Mouse (Mus musculus) liver, embryonic 15.5 days (tissue): Measurements from ENCODE around the gene Dmtf1. TPM values are rescaled to one million over a fixed set of nuclear protein-coding genes. Genes with fewer than 3 reads are reported as not detected.

Experiments used
- ATAC-seq: fragments of 200-750 bp; cut with Nextera tagmentation; 2 replicates; pipeline ENCODE4 v1.8.0; 2017; ENCODE audit warnings: moderate number of reproducible peaks, mild to moderate bottlenecking, moderate library complexity; ENCODE audit not compliant: insufficient read depth
- H3K27ac ChIP-seq: fragments of 300-500 bp; sonication (generic); replicated peaks from 2 replicates; pipeline ENCODE4 v1.5.1; 2015; ENCODE audit warnings: mild to moderate bottlenecking, inconsistent platforms
- H3K27me3 ChIP-seq: fragments of 300-500 bp; sonication (generic); 2 replicates; pipeline ENCODE4 v1.6.1; 2015; ENCODE audit warnings: mild to moderate bottlenecking, inconsistent platforms
- H3K36me3 ChIP-seq: fragments of 300-500 bp; sonication (generic); replicated peaks from 2 replicates; pipeline ENCODE4 v1.6.1; 2015; ENCODE audit warnings: moderate library complexity, mild to moderate bottlenecking, inconsistent platforms
- H3K4me1 ChIP-seq: fragments of 300-500 bp; sonication (generic); replicated peaks from 2 replicates; pipeline ENCODE4 v1.6.1; 2015; ENCODE audit warnings: inconsistent platforms
- H3K4me2 ChIP-seq: fragments of 300-500 bp; sonication (generic); 2 replicates; pipeline ENCODE4 v1.6.1; 2015; ENCODE audit warnings: moderate library complexity, mild to moderate bottlenecking, inconsistent platforms
- H3K4me3 ChIP-seq: fragments of 300-500 bp; sonication (generic); replicated peaks from 2 replicates; pipeline ENCODE4 v1.5.1; 2015; ENCODE audit warnings: mild to moderate bottlenecking, inconsistent platforms
- H3K9ac ChIP-seq: fragments of 300-500 bp; sonication (generic); 2 replicates; pipeline ENCODE4 v1.6.1; 2015; ENCODE audit warnings: moderate library complexity, mild to moderate bottlenecking, inconsistent platforms
- H3K9me3 ChIP-seq: fragments of 300-500 bp; sonication (generic); replicated peaks from 2 replicates; pipeline ENCODE4 v1.6.1; 2016; ENCODE audit warnings: inconsistent platforms
- WGBS: fragments of 180-500 bp; shearing (Covaris S2); methylation state at CpG from one replicate; pipeline ENCODE4 v1.1.7; 2015; ENCODE audit warnings: mixed read lengths; ENCODE audit not compliant: insufficient replicate concordance; 5-methylcytosine and 5-hydroxymethylcytosine counted together
- polyA plus RNA-seq: library from polyadenylated mRNA; unstranded; fragments of >200 nt; fragmentation: Nextera tagmentation; extraction: Ambion mirVana; gene quantifications from 2 replicates; pipeline ENCODE4 v1.2.1, GENCODE M21; 2015

The Dmtf1 gene
- polyA plus RNA-seq, 1 experiment from 2014 or later = 9.1 TPM

DNA sequence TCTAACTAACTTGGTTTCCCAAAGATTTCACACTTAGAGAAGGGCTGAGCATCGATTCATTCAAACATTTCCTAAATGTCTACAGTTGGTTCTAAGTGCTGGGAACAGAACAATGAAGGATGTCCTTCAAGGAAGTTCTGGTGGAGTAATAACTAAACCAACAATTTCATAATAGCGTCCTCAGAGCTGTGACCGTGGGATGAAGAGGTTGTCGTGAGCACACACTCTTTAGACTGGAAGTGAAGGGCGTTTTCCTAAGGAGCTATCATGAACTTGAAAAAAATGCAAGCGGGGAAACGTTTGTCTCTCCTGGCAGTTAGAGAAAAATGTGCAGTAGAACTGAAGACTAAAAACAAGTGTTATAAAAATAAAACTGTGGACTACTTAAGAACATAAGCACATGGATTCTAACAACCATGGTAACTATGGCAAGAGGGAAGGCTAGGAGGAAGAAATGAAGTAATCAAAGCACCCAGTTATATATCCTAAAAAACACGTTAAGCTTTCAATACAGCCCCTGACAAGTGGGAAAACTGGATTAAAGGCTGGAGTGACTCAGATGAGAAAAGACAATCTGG is 12.2 kb downstream of the Dmtf1 start:
- Histone ChIP-seq H3K4me1 (no peaks in the 10 kb centered on the region), H3K9ac (no peak overlapping the region), H3K9me3 (no peaks in the 10 kb centered on the region), H3K4me2 (no peak overlapping the region), H3K4me3 (no peak overlapping the region), H3K36me3 (peaks cover 15% of the 10 kb centered on the region), H3K27me3 (no peaks in the 10 kb centered on the region), H3K27ac (no peak overlapping the region)
- ATAC-seq = no peak
- WGBS = 72% methylated on average over 8 of the region's 8 CpGs

DNA sequence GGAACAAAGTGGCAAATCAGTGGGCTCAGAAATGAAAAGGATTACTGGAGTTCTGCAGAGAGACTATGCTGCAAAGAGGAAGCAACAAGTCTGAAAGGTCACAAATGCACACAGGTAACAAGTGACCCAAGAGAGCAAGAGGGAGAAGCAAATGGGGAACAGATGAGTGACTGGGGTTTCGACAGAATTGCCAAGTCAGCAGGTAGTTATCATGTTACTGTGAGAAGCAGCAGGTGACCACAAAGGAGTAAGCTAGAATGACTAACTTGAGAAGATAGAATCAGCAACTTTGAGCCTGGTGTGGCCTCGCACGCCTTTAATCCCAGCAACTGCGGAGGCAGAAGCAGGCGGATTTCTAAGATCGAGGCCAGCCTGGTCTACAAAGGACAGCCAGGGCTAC is 19.2 kb downstream of the Dmtf1 start:
- ATAC-seq = no peak
- WGBS = 71% methylated on average over 6 of the region's 6 CpGs

DNA sequence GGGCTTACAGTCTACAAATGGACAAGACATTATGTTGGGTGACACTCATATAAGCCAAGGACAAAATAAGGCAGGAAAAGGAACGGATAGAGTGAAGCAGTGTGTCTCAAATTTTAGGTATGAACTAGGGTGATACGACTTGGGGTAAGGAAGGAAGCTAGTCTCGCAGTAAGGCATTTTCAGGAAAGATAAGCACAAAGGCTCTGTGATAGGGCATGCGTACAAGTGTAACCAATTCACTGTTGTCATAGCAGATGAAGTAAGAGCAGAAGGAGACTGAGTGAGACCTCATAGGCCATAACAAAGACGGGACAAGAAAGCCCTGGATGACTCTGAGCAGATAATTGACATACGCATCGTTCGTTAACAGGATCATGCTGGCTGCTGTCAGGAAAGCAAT is 20.9 kb downstream of the Dmtf1 start:
- ATAC-seq = no peak
- 46% methylated on average over 8 of the region's 8 CpGs for WGBS
- no peak overlapping the region for H3K4me3 ChIP-seq

More for the DNA sequence above, 19.2 kb downstream of the Dmtf1 start:
- H3K4me3 ChIP-seq = no peak overlapping the region
- no peak overlapping the region for H3K27ac ChIP-seq
- H3K4me1 ChIP-seq = no peaks in the 10 kb centered on the region
- no peaks in the 10 kb centered on the region for H3K27me3 ChIP-seq
- peaks cover 35% of the 10 kb centered on the region for H3K36me3 ChIP-seq
- H3K9ac ChIP-seq = no peak overlapping the region
- no peak overlapping the region for H3K4me2 ChIP-seq
- no peaks in the 10 kb centered on the region for H3K9me3 ChIP-seq

DNA sequence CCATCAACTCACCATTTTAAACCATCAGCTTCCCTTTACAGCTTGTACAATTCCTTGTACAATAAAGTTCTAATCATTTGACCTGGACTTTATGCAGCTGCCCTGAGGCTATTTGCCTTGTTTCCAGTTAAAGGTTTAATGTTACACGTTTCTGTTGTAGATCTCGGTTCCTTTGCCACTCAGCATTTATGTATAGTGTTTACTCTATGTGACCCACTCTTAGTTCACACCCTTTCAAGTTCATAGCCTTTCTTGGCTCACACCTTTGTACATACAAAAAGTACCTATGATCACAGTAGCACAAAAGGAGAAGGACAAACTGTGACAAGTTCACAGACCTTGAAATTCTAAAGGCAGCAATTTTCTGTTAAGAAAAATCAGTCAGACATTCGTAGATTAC is 26.0 kb downstream of the Dmtf1 start:
- Histone ChIP-seq H3K9ac (no peak overlapping the region), H3K4me2 (no peak overlapping the region), H3K27ac (no peak overlapping the region), H3K27me3 (no peaks in the 10 kb centered on the region), H3K9me3 (no peaks in the 10 kb centered on the region), H3K4me3 (no peak overlapping the region), H3K36me3 (peaks cover 42% of the 10 kb centered on the region), H3K4me1 (no peaks in the 10 kb centered on the region)
- ATAC-seq = no peak
- WGBS = 77% methylated on average over 3 of the region's 3 CpGs

More for the DNA sequence above, 20.9 kb downstream of the Dmtf1 start:
- no peaks in the 10 kb centered on the region for H3K4me1 ChIP-seq
- peaks cover 42% of the 10 kb centered on the region for H3K36me3 ChIP-seq
- no peak overlapping the region for H3K9ac ChIP-seq
- no peaks in the 10 kb centered on the region for H3K27me3 ChIP-seq
- H3K9me3 ChIP-seq = no peaks in the 10 kb centered on the region
- H3K4me2 ChIP-seq = no peak overlapping the region
- no peak overlapping the region for H3K27ac ChIP-seq

DNA sequence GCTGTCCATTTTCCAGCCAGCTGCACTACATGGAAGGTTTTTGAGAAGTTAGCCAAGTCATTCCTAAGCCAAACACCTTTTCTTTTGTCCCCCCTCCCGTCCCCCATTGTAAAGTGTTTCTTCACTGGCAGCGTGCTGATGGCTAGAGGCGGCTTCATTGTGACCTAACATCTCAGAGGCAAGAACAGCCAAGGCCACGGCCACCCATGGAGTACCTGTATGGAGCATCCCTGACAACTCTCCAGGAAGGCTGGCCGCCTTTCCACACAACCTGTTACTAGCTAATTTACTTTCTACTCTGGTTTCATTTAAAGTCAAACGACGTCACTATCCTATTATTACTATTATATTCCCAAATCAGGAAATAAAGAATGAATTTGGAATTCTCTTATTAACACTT is 29.8 kb downstream of the Dmtf1 start:
- WGBS = 86% methylated on average over 7 of the region's 7 CpGs
- Histone ChIP-seq H3K36me3 (peaks cover 52% of the 10 kb centered on the region), H3K4me1 (no peaks in the 10 kb centered on the region), H3K27ac (no peak overlapping the region), H3K9me3 (no peaks in the 10 kb centered on the region), H3K4me2 (no peak overlapping the region), H3K4me3 (no peak overlapping the region), H3K9ac (no peak overlapping the region), H3K27me3 (no peaks in the 10 kb centered on the region)
- ATAC-seq = no peak

DNA sequence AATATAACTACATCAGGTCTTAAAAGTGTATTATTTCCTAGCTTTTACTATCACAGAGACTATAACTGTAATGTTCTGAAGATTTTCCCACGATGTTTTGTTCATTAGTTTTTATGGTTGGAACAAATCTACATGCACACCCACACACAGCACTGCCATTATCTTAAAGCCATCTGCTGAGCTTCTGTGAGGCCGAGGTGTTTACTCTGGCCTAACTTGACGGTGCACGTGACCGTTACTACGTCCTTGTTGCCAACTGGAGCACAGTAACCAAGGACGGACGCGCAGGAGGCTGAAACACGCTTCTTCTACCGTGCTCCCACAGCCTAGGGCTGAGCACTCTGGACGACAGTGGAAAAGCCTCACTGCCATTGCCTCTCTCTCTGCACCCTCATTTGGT is 33.0 kb downstream of the Dmtf1 start:
- ATAC-seq = no peak
- no peak overlapping the region for H3K9ac ChIP-seq
- peaks cover 56% of the 10 kb centered on the region for H3K36me3 ChIP-seq
- H3K9me3 ChIP-seq = no peaks in the 10 kb centered on the region
- no peak overlapping the region for H3K27ac ChIP-seq
- H3K27me3 ChIP-seq = no peaks in the 10 kb centered on the region
- H3K4me1 ChIP-seq = no peaks in the 10 kb centered on the region
- H3K4me2 ChIP-seq = no peak overlapping the region
- H3K4me3 ChIP-seq = no peak overlapping the region
- WGBS = 83% methylated on average over 12 of the region's 12 CpGs

DNA sequence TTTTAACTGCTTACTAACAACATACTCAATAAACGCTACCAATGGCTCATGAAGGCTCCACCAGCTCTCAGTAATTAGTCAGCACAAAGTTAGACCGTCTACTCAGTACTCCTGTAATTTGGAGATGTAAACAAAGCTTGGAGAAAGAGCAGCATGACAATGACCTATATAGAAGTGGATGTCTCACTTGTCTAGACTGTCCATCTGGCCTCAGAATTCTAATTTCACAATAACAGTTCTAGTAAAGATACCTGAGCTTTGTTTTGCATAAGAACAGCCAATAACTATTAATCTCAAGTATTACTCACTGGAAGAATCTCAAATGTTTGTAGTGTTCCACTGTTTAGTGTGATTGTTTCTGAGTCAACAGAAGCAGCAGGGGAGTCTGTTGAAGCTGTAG is 37.4 kb downstream of the Dmtf1 start:
- H3K4me3 ChIP-seq = no peak overlapping the region
- ATAC-seq = no peak
- H3K36me3 ChIP-seq = peaks cover 72% of the 10 kb centered on the region
- no peak overlapping the region for H3K27ac ChIP-seq
- H3K4me2 ChIP-seq = no peak overlapping the region
- H3K4me1 ChIP-seq = no peaks in the 10 kb centered on the region
- H3K9ac ChIP-seq = no peak overlapping the region
- no peaks in the 10 kb centered on the region for H3K27me3 ChIP-seq
- H3K9me3 ChIP-seq = no peaks in the 10 kb centered on the region
- WGBS = 82% methylated on average over 2 of the region's 2 CpGs

DNA sequence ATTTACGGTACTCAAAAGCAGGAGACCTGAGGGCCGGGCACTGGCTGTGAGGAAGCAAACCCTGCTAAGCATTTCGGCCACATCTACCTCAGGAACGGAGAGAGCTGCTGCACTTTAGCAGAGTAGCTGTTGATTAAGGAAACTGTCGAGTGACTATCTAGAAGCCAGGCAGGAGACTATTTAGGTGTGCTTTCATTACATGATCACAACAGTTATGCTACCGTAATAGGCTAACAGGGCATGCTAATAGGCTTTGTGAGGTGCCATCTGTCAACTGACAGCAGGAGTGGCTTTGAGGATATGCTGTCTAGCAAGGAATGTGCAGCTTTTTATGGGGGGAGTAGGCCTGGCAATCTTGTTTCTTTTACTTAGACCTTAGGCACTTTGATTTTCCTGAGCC is 47.4 kb downstream of the Dmtf1 start:
- Histone ChIP-seq H3K4me3 (no peak overlapping the region), H3K27me3 (no peaks in the 10 kb centered on the region), H3K9me3 (no peaks in the 10 kb centered on the region), H3K4me1 (no peaks in the 10 kb centered on the region), H3K36me3 (peaks cover 12% of the 10 kb centered on the region), H3K27ac (no peak overlapping the region), H3K4me2 (no peak overlapping the region), H3K9ac (no peak overlapping the region)
- WGBS = 46% methylated on average over 6 of the region's 6 CpGs
- no peak for ATAC-seq

DNA sequence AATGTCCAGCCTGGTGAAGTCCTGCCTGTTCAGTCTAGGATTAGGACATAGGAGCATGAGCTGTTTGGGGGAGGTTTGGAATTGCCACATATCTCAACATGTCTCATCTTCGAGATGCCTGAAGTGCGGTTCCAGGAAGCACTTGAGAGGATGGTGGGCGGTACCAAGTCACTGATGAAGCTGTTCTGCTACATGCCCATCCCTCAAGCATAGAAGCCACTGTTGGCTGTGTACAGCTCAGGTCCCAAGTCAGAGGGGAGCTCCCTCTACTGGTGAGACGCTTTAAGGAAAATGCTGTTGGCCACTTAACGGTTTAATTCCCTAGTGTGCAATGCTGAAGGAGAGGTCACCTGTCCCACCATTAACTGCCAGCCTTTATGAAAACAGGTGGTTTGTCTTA is 49.8 kb downstream of the Dmtf1 start:
- WGBS = 6% methylated on average over 5 of the region's 5 CpGs
- ATAC-seq = 0 out of 2 replicates have a peak, but pooled peaks have one; percentile 42
- no peak overlapping the region for H3K9ac ChIP-seq

DNA sequence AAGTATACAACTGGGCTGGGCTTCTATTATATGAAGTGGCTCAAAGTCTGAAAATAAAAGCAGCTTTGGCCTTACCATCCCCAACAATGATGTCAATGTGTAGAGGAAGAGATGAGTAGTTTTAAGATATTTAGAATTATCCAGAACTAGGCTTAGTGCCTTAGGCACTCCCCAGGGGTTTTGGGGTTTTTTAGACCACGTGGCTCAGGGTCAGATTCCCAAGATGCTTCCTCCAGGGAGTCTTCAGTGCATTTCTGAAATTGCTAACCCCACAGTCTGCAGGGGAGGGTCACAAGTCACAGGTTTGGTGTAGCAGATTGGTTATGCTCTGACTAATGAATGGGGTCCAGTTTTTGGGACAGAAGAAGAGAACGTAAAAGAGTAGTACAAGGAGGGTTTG is 50.3 kb downstream of the Dmtf1 start:
- no peak overlapping the region for H3K9ac ChIP-seq
- ATAC-seq = no peak
- H3K4me3 ChIP-seq = no peak overlapping the region
- H3K4me1 ChIP-seq = peaks cover 6% of the 10 kb centered on the region
- 53% methylated on average over 2 of the region's 2 CpGs for WGBS
- no peaks in the 10 kb centered on the region for H3K9me3 ChIP-seq
- H3K27me3 ChIP-seq = no peaks in the 10 kb centered on the region; the same call in 1 of the 2 replicates
- H3K27ac ChIP-seq = no peak overlapping the region
- no peaks in the 10 kb centered on the region for H3K36me3 ChIP-seq
- H3K4me2 ChIP-seq = no peak overlapping the region

More for the DNA sequence above, 49.8 kb downstream of the Dmtf1 start:
- Histone ChIP-seq H3K4me2 (no peak overlapping the region), H3K27ac (no peak overlapping the region), H3K4me3 (no peak overlapping the region), H3K27me3 (no peaks in the 10 kb centered on the region), H3K9me3 (no peaks in the 10 kb centered on the region), H3K36me3 (no peaks in the 10 kb centered on the region), H3K4me1 (peaks cover 4% of the 10 kb centered on the region)

DNA sequence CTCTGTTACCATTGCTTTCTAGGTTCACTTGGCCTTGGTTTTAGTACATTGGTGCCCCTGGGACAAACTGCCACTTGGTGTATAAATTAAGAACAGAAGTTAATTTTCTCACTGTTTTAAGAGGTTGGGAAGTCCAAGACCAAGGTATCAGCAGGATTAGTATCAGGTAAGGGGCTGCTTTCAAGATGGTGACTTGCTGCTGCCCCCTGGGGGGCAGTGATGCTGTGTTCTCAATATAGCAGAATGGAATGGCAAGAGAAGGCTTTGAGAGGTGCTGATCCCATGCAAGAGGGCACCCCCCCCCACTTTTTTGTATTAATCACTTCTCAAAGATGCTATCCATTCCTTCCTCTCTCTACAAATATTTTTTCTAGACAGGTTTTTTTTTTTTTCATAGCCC is 52.0 kb downstream of the Dmtf1 start:
- Histone ChIP-seq H3K36me3 (no peaks in the 10 kb centered on the region), H3K9me3 (no peaks in the 10 kb centered on the region), H3K4me1 (peaks cover 6% of the 10 kb centered on the region), H3K27me3 (peaks cover 7% of the 10 kb centered on the region; the same call in 1 of the 2 replicates), H3K9ac (no peak overlapping the region), H3K4me2 (no peak overlapping the region), H3K27ac (no peak overlapping the region), H3K4me3 (no peak overlapping the region)
- ATAC-seq = no peak

DNA sequence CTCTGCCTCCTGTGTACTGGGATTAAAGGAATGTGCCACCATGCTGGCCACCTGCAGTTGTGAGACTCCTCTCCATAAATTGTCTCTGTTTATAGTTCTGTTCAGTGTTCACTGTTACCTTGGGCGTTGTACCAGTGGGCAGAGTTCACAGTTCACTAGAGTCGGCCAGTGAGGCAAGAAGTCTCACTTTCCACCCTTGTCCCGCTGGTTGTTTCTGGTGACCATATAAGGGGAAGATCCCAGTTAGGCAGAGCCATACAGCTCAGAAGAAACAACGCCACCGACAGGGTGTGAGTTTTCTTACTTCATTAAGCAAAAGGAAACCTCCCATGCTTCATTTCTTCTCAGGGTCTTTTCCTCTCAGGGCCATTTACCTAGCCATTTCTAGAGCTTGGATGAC is 53.1 kb downstream of the Dmtf1 start:
- Histone ChIP-seq H3K27me3 (peaks cover 11% of the 10 kb centered on the region), H3K9me3 (no peaks in the 10 kb centered on the region), H3K4me1 (peaks cover 6% of the 10 kb centered on the region), H3K9ac (no peak overlapping the region), H3K4me3 (no peak overlapping the region), H3K36me3 (no peaks in the 10 kb centered on the region), H3K27ac (no peak overlapping the region), H3K4me2 (no peak overlapping the region)
- no peak for ATAC-seq
- 58% methylated on average over 5 of the region's 5 CpGs for WGBS
